Mouse (Mus musculus) layer of hippocampus, postnatal 14 days (tissue): Measurements from ENCODE around the gene Ctxn1. TPM values are rescaled to one million over a fixed set of nuclear protein-coding genes. Genes with fewer than 3 reads are reported as not detected.

Experiments
- DNase-seq, 2 experiments: peaks; one replicate each; pipeline ENCODE4 v3.0.0; 2021 to 2022; ENCODE audit warnings: low spot score in 2 of 2, mixed read lengths in 1 of 2
- total RNA-seq, 2 experiments: library from RNA; stranded (reverse); gene quantifications; 2 replicates each; pipeline ENCODE4 v1.2.3; 2021

Gene Ctxn1
- total RNA-seq, 2 experiments from 2014 or later, result 431 to 433 TPM

- DNase-seq, result no peak
These were observed 6.8 kb downstream of the Ctxn1 start for GRCm38 (mm10) chr8:4252116-4252760.

GRCm38 (mm10) chr8:4250306-4250970, 8.6 kb downstream of the Ctxn1 start:
- peak; percentile 82 to 89 for DNase-seq

GRCm38 (mm10) chr8:4249213-4249612, 9.9 kb downstream of the Ctxn1 start:
- no peak for DNase-seq

- DNase-seq, result no peak
These were observed 11.0 kb downstream of the Ctxn1 start, which contains the start of gene Tgfbr3l for GRCm38 (mm10) chr8:4247951-4248540. Gene Tgfbr3l (plus strand): TSS chr8:4248214.

- DNase-seq, result no peak
These were observed 11.8 kb downstream of the Ctxn1 start for GRCm38 (mm10) chr8:4247241-4247640.

- DNase-seq, result no peak
These were observed 13.3 kb downstream of the Ctxn1 start for GRCm38 (mm10) chr8:4245737-4246136.

- no peak for DNase-seq
These were observed 14.0 kb downstream of the Ctxn1 start for GRCm38 (mm10) chr8:4245061-4245460.

GRCm38 (mm10) chr8:4239193-4239890, 19.7 kb downstream of the Ctxn1 start:
- DNase-seq, result no peak

- DNase-seq, result peak; percentile 100
These were observed 20.5 kb downstream of the Ctxn1 start, which contains the start of the genes Map2k7 and Gm49320 for GRCm38 (mm10) chr8:4238434-4239192. Gene Map2k7 (plus strand): TSS chr8:4238740. Gene Gm49320 (plus strand): TSS chr8:4238865.

GRCm38 (mm10) chr8:4237814-4238433, 21.1 kb downstream of the Ctxn1 start:
- DNase-seq, result peak in 1 of 2 experiments; percentile 47

- no peak for DNase-seq
These were observed 28.3 kb downstream of the Ctxn1 start for GRCm38 (mm10) chr8:4230612-4231351.

GRCm38 (mm10) chr8:4229784-4230183, 29.3 kb downstream of the Ctxn1 start:
- DNase-seq, result no peak

GRCm38 (mm10) chr8:4227919-4228318, 31.2 kb downstream of the Ctxn1 start:
- DNase-seq, result no peak

GRCm38 (mm10) chr8:4226739-4227347, 32.2 kb downstream of the Ctxn1 start, which contains the start of gene Lrrc8e:
Gene Lrrc8e (plus strand): TSS chr8:4226827.
- DNase-seq, result no peak

- no peak for DNase-seq
These were observed 32.8 kb downstream of the Ctxn1 start for GRCm38 (mm10) chr8:4226323-4226722.

- no peak for DNase-seq
These were observed 37.0 kb downstream of the Ctxn1 start for GRCm38 (mm10) chr8:4222059-4222458.

- DNase-seq, result no peak
These were observed 39.5 kb downstream of the Ctxn1 start for GRCm38 (mm10) chr8:4219617-4220016.

- peak; percentile 73 to 77 for DNase-seq
These were observed 42.1 kb downstream of the Ctxn1 start, which contains the start of gene Prr36 for GRCm38 (mm10) chr8:4216791-4217621. Gene Prr36 (minus strand): TSS chr8:4217459.
